Mouse (Mus musculus): ENCODE measurements at regions not wholly inside any gene's neighbourhood (a gene's known extent, or its start where the extent isn't known, plus 50 kb on each side); places are given as distances from the start of the nearest gene placed in this dataset.

DNA sequence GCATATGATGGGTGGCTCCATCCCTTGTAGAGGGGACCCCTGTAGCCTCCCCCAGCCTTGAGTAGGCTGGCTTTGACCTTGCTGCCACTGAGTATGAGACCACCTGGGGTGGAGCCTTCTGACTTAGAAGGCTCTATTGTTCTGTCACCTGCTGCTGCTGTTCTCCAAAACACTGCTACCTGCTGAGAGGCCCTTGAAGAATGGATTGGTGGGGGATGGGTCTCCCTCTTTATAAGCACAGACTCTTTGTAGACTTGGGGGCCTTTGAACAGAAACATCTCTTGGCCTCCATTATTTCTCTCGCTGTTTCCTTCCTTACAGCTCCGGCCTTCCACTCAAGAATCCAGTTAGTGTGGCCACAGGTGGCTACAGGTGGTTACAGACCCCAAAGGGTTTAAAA is 576.1 kb upstream of the 4930452B06Rik start:
- Histone ChIP-seq H3K9me3 (ENCODE audit: low read length) (no peaks in the 10 kb centered on the region), H3K4me1 (ENCODE audit: insufficient read depth, low read length) (no peaks in the 10 kb centered on the region), H3K9ac (replicated peaks; ENCODE audit: low read length, poor library complexity, severe bottlenecking) (no peak overlapping the region), H3K27ac (ENCODE audit: low read depth, low read length) (no peak overlapping the region), H3K4me2 (ENCODE audit: low read depth, low read length, poor library complexity, severe bottlenecking) (no peak overlapping the region), H3K36me3 (ENCODE audit: insufficient read depth, low read length) (no peaks in the 10 kb centered on the region), H3K4me3 (ENCODE audit: low read depth, low read length) (no peak overlapping the region), H3K27me3 (ENCODE audit: insufficient read depth, low read length) (no peaks in the 10 kb centered on the region)
- WGBS = 49% methylated on average over 2 of the region's 2 CpGs
- DNase-seq (ENCODE audit: low spot score) (no peak), ATAC-seq (ENCODE audit: low FRiP score) (no peak)
- TF ChIP-seq CTCF (IDR thresholded peaks at IDR 0.05) = no peak

DNA sequence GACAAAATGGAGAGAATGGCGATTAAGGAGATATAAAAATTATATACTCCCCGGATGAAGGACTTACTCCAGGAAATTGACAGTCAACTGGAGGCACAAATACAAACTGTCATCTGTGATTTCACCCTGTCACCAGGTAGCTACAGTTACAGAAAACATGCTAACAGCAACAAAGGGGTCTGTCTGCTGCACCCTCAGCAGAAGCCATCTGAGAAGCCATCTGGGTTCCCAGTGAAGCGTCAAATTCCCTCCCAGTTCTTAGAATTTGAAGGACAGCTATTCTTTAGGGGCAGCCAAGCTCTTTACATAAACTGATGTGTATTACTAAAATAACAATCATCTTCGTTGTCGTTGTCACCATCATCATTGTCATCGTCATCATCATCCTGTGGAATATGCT is 561.6 kb upstream of the 4930452B06Rik start:
- Histone ChIP-seq H3K27me3 (ENCODE audit: insufficient read depth, low read length) (no peaks in the 10 kb centered on the region), H3K4me2 (ENCODE audit: low read depth, low read length, poor library complexity, severe bottlenecking) (no peak overlapping the region), H3K36me3 (ENCODE audit: insufficient read depth, low read length) (no peaks in the 10 kb centered on the region), H3K4me3 (ENCODE audit: low read depth, low read length) (no peak overlapping the region), H3K9ac (replicated peaks; ENCODE audit: low read length, poor library complexity, severe bottlenecking) (no peak overlapping the region), H3K4me1 (ENCODE audit: insufficient read depth, low read length) (no peaks in the 10 kb centered on the region), H3K9me3 (ENCODE audit: low read length) (no peaks in the 10 kb centered on the region), H3K27ac (ENCODE audit: low read depth, low read length) (no peak overlapping the region)
- no peak for TF ChIP-seq CTCF (IDR thresholded peaks at IDR 0.05)
- ATAC-seq (ENCODE audit: low FRiP score) (no peak), DNase-seq (ENCODE audit: low spot score) (peak; percentile 35)
- WGBS = 88% methylated on average over 6 of the region's 6 CpGs

DNA sequence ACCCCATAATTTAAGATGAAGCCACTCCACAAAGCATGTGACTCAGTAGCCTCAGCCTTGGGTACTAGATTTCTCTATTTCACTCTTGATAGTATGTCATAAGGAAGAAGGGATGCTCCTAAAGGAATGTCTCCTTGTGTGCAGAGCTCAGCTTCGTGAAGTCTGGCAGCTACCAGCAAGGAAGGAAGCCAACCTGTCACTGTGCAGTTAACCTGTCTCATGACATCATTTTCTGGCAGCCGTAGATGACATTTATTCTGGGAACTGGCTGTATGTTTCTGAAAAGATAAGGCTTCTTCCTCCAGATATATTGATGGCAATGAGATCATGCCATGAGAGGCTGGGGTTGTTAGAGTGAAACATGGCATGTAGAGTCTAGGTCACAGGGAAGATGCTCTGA is 534.2 kb upstream of the 4930452B06Rik start:
- Histone ChIP-seq H3K4me3 (ENCODE audit: low read depth, low read length) (no peak overlapping the region), H3K27me3 (ENCODE audit: insufficient read depth, low read length) (no peaks in the 10 kb centered on the region), H3K4me2 (ENCODE audit: low read depth, low read length, poor library complexity, severe bottlenecking) (no peak overlapping the region), H3K27ac (ENCODE audit: low read depth, low read length) (no peak overlapping the region), H3K9ac (replicated peaks; ENCODE audit: low read length, poor library complexity, severe bottlenecking) (no peak overlapping the region), H3K9me3 (ENCODE audit: low read length) (no peaks in the 10 kb centered on the region), H3K36me3 (ENCODE audit: insufficient read depth, low read length) (no peaks in the 10 kb centered on the region), H3K4me1 (ENCODE audit: insufficient read depth, low read length) (no peaks in the 10 kb centered on the region)
- WGBS = 89% methylated on average over 2 of the region's 2 CpGs
- TF ChIP-seq CTCF (IDR thresholded peaks at IDR 0.05) = no peak
- ATAC-seq (ENCODE audit: low FRiP score) (no peak), DNase-seq (ENCODE audit: low spot score) (no peak)

DNA sequence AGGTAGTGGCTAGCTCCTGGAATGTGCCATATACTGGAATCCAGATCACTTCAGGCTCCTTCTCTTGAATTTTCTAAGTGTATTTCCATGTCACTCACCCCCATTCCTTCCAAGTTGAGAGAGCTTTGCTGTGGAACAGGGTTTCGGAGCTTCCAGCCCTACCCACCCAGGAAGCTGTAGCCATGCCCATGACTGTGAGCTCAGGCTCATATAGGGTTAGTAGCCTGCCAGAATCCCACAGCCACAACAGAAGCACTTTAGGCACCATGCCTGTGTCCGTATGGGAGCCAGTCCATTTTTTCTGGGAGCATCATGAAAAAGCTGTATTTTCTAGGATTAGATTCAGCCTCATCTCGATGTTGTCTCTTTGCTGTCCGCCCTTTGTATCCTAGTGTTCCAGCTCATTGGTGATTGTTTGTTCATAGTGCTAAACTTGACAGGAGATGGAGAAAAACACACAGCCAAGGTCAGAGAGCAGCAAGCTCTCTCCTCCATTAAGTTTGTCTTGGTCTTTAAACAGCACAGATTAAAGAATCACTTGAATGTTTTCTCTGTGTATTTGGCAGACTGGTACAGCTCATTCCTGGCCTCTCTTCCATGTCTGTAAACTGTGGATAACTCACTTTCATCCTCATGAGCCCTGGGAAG is 526.2 kb upstream of the 4930452B06Rik start:
- WGBS = 75% methylated on average over 4 of the region's 4 CpGs

DNA sequence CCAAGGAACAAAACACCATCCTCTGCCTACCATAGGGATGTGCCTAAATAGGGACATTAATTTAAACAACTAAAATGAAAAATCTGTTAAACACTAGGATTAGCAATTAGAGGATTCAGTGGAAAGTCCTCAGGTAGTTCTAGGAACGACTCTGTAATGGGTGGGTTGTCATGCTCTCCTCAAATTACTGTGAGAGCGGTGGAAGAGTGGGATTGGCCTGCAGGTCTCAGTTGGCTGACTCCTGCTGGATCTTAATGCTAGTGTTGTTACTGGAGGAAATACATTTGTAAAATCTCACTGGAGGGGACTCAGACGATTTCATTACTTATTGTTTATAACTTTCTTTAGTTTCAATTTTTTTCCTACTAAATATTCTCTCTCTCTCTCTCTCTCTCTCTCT is 525.6 kb upstream of the 4930452B06Rik start:
- Histone ChIP-seq H3K27me3 (ENCODE audit: insufficient read depth, low read length) (no peaks in the 10 kb centered on the region), H3K9ac (replicated peaks; ENCODE audit: low read length, poor library complexity, severe bottlenecking) (no peak overlapping the region), H3K4me2 (ENCODE audit: low read depth, low read length, poor library complexity, severe bottlenecking) (no peak overlapping the region), H3K9me3 (ENCODE audit: low read length) (no peaks in the 10 kb centered on the region), H3K36me3 (ENCODE audit: insufficient read depth, low read length) (no peaks in the 10 kb centered on the region), H3K27ac (ENCODE audit: low read depth, low read length) (no peak overlapping the region), H3K4me1 (ENCODE audit: insufficient read depth, low read length) (no peaks in the 10 kb centered on the region), H3K4me3 (ENCODE audit: low read depth, low read length) (no peak overlapping the region)
- no peak for TF ChIP-seq CTCF (IDR thresholded peaks at IDR 0.05)
- WGBS = 68% methylated on average over 3 of the region's 3 CpGs
- DNase-seq (ENCODE audit: low spot score) = no peak
- no peak for ATAC-seq (ENCODE audit: low FRiP score)

More for the DNA sequence above, 526.2 kb upstream of the 4930452B06Rik start:
- Histone ChIP-seq H3K9ac (replicated peaks; ENCODE audit: low read length, poor library complexity, severe bottlenecking) (no peak overlapping the region), H3K4me3 (ENCODE audit: low read depth, low read length) (no peak overlapping the region), H3K4me1 (ENCODE audit: insufficient read depth, low read length) (no peaks in the 10 kb centered on the region), H3K4me2 (ENCODE audit: low read depth, low read length, poor library complexity, severe bottlenecking) (no peak overlapping the region), H3K27ac (ENCODE audit: low read depth, low read length) (no peak overlapping the region), H3K9me3 (ENCODE audit: low read length) (no peaks in the 10 kb centered on the region), H3K27me3 (ENCODE audit: insufficient read depth, low read length) (no peaks in the 10 kb centered on the region), H3K36me3 (ENCODE audit: insufficient read depth, low read length) (no peaks in the 10 kb centered on the region)
- ATAC-seq (ENCODE audit: low FRiP score) (no peak), DNase-seq (ENCODE audit: low spot score) (peak; percentile 10)
- no peak for TF ChIP-seq CTCF (IDR thresholded peaks at IDR 0.05)

DNA sequence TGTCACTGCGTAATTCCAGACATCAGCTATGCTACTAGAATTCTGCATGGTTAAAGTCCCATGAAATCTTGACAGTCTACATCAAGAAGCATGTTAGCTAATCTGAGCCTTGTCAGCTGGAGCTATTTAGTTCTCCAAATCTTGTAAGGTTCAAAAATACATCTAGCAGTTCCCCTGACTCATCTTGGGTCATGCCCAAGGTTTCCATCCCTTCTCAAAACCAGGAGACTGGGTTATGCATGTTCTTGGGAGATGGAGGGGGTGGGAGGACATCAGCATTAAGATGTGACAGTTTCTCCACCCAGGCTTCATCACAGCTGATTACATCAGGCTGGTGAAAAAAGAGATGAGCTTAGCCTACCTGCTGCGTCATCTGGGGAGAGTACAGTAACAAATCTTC is 495.3 kb upstream of the 4930452B06Rik start:
- TF ChIP-seq CTCF (IDR thresholded peaks at IDR 0.05) = no peak
- Histone ChIP-seq H3K27ac (ENCODE audit: low read depth, low read length) (no peak overlapping the region), H3K4me1 (ENCODE audit: insufficient read depth, low read length) (no peaks in the 10 kb centered on the region), H3K9ac (replicated peaks; ENCODE audit: low read length, poor library complexity, severe bottlenecking) (no peak overlapping the region), H3K9me3 (ENCODE audit: low read length) (no peaks in the 10 kb centered on the region), H3K27me3 (ENCODE audit: insufficient read depth, low read length) (no peaks in the 10 kb centered on the region), H3K36me3 (ENCODE audit: insufficient read depth, low read length) (no peaks in the 10 kb centered on the region), H3K4me3 (ENCODE audit: low read depth, low read length) (no peak overlapping the region), H3K4me2 (ENCODE audit: low read depth, low read length, poor library complexity, severe bottlenecking) (no peak overlapping the region)
- ATAC-seq (ENCODE audit: low FRiP score) (no peak), DNase-seq (ENCODE audit: low spot score) (no peak)
- WGBS = 95% methylated on average over 2 of the region's 2 CpGs

All from midbrain, postnatal 0 days (tissue).